Mouse (Mus musculus): ENCODE results near the gene Scube1.
A peak's percentile ranks its signal among the peaks of the same experiment; 100 is the strongest.

Scube1 gene

GRCm38 (mm10) chr15:83724886-83725269 is at the start of gene Scube1:
Gene Scube1, minus strand, starts transcription at chr15:83725021.
- DNase-seq = peak; percentile 55 to 75

- DNase-seq = no peak
These were observed 48.1 kb upstream of the Scube1 start for GRCm38 (mm10) chr15:83772953-83773352.

DNA sequence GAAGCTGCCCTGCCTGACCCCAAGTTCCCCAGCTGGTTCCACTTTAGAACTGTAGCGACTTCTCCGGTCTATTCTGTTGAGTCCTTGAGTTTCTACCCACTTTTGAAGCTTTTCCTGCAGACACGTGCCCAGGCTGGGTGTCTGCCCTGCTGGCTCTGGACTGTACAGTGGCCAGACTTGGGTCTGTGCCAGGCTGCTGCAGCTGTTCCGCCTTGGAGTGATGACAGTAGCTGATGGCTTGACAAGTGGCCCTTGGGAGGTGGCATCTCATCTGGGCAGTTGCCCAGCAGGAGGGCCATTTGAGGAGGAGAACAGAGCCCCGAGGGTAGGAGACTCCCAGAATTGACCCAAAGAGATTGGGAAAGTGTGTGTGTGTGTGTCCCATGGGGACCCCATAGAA is 47.6 kb upstream of the Scube1 start:
- DNase-seq = peak in 1 of 2 experiments; percentile 17

- DNase-seq = peak; percentile 66 to 67
These were observed 46.7 kb upstream of the Scube1 start for GRCm38 (mm10) chr15:83771346-83772053.

GRCm38 (mm10) chr15:83765388-83766029 is 40.7 kb upstream of the Scube1 start:
- no peak for DNase-seq

DNA sequence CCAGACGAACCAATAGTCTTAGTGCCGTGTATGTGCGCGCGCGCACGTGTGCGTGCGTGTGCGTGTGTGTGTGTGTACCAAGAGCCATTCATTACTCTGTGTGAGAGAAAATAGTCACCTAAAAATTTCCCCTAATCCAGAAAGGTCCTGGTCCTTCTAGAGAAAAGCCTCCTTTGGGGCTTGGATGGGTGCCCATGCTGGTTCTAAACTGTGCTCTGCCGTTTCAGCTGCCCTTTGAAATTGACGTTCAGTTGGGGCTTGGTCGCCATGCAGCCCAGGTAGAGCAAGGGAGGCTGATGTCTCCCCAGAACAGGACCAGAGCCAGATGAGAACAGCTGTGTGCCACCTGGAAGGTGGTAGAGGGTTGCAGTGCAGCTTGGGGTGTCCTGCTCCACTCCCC is 36.7 kb upstream of the Scube1 start:
- DNase-seq = no peak

- DNase-seq = peak; percentile 54 to 59
These were observed 35.9 kb upstream of the Scube1 start for GRCm38 (mm10) chr15:83760683-83761082.

DNA sequence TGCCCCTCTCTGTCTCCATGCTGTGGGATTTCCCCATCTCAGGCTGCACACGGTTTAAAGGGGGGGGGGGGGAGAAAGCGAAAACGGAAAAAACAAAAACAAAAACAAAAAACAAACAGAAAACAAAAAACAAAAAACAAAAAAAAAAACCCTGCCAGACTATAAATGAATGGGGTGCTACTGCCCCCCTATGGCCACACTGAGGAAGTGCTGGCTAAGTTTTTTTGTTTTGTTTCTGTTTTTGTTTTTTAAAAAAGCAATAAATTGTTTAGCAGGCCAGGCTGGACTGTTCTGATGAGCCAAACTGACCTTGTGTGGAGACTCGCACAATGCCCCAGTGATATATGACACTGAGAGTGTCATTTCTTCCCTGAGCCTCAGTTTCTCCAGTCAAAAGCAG is 34.1 kb upstream of the Scube1 start:
- no peak for DNase-seq

- no peak for DNase-seq
These were observed 31.9 kb upstream of the Scube1 start for GRCm38 (mm10) chr15:83756742-83757141.

- no peak for DNase-seq
These were observed 24.6 kb upstream of the Scube1 start for GRCm38 (mm10) chr15:83749436-83749835.

DNA sequence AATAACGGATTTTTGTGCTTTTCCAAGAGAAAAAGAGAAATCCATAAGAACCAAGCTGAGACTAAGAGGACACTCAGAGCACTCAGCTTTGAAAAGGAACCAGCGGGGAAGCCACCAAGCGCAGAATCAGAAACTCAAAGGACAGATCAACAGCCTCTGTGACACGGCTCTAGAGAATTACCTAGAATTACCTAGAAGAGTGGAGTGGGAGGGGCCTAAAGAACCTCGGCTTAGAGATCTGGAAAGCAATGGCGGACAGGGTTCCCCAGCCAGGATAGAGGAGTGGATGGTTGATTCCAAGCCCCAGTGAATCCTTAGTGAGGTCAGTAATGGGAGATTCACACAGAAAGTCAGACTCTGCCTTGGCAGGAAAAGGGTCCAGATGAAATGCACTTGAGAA is 24.2 kb upstream of the Scube1 start:
- no peak for DNase-seq

- DNase-seq = no peak
These were observed 21.5 kb upstream of the Scube1 start for GRCm38 (mm10) chr15:83746311-83746710.

- DNase-seq = no peak
These were observed 17.2 kb upstream of the Scube1 start for GRCm38 (mm10) chr15:83742018-83742417.

DNA sequence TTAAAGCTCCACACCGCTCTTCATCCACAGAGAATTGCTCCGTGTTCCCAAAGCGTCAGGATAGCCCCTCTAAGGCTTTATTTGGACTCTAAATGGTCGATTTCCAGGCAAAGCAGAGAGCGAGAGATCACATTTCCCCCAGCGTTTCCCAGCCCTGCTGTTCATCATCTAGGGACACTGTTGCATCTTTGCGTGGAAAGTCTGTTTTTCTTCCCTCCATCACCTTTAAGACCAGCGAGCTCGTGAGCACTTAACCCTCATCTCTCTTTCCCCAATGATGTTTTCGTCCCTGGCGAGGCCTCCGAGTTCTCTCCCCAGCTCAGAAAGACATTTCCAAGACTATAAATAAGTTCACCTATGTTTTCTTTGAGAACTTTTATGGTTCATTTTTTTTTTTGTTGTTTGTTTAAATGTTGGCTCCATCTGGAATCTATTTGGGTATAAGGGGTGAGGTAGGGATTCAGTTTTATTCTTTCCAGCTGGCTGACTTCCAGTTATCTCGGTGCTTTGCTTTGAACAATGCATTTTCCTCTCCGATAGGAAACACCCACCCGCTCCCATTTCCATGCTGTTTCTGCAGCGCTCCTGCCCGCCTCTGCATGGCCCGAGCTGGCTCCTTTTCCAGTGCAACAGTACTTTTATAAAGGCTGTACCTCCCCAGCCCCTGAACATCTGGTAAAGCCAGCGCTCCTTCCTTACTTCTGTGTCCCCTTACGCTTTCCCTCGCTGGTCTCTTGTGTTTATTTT is 16.0 kb upstream of the Scube1 start:
- no peak for DNase-seq

DNA sequence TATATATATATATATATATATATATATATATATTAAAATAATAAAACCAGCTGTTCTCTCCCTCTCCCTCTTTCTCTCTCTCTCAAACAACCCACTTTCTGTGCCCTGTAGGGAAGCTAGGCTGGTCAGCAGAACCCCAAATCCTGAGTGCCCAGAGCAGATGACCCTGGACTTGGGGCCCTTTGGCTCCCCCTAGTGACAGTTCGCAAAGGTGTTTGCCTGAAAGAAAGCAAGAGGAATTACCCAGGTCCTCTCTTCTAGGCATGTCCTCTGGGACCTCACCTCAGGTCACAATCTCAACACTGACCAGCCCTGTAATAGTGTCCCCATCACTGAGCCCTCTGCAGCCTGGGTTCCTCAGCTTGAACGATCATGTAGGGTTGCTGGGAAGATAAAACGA is 2.8 kb upstream of the Scube1 start:
- peak; percentile 48 to 52 for DNase-seq

DNA sequence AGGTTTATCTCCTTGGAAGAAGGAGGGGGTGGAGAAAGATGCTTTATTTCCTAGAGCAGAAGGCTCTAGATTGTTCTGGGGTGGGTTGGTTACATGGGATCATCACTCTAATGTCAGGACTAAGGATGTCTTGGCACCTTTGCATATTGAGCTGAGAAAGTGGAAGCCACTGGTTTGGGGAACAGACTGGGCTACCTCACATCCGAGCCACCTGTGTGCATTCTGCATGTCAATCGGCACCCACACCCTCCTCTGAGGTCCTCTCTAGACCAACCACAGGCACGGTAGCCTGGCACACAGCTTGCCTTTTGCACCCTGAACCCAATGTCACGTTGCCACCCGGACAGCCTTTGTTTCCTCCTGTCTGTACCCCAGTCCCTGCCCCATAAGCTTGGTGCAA is 1.9 kb upstream of the Scube1 start:
- no peak for DNase-seq

DNA sequence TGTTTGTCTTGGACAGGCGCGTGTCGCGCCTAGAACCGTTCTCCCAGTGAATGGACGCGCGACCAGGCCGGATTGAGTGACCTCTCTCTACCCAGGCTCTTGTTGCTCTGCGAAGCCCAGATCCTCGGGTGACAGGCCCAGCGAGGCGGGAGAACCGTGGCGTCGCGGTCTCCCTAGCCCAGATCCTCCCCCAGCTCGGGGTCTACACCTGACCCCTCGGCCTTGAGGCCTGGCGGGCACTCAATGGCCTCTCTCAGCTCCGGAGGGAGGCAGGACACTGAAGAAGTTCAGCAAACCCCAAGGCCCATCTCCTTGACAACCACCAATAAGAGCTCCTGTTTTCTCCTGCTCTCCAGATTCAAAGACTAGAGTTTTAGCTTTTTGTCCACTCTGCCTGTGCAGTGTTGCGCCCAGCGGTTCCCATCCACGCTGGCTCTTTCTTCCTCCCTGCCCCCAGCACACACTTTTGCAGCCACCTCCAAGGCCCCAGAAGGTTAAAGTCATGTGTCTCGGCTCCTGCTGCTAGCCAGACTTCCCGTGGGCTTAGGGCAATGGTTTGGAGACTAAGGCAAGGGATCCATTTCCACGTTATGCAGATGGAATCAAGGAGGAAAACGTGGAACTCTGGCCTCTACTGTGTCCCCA is 857 bp upstream of the Scube1 start:
- DNase-seq = no peak

GRCm38 (mm10) chr15:83724160-83724885 is 498 bp downstream of the Scube1 start:
- DNase-seq = no peak

- DNase-seq = no peak
These were observed 9.1 kb downstream of the Scube1 start for GRCm38 (mm10) chr15:83715582-83716228.

- DNase-seq = no peak
These were observed 12.0 kb downstream of the Scube1 start for GRCm38 (mm10) chr15:83712798-83713197.

- no peak for DNase-seq
These were observed 12.5 kb downstream of the Scube1 start for GRCm38 (mm10) chr15:83712361-83712760.

All from cerebellum, postnatal 36 days (tissue).